Mouse (Mus musculus): Measurements from ENCODE around the gene Dnajc6. TPM values are rescaled to one million over a fixed set of nuclear protein-coding genes. Genes with fewer than 3 reads are reported as not detected.

Dnajc6 gene
- polyA plus RNA-seq (2012; rRNA removed): 29.6 and 31.9 TPM in 2 replicates

DNA sequence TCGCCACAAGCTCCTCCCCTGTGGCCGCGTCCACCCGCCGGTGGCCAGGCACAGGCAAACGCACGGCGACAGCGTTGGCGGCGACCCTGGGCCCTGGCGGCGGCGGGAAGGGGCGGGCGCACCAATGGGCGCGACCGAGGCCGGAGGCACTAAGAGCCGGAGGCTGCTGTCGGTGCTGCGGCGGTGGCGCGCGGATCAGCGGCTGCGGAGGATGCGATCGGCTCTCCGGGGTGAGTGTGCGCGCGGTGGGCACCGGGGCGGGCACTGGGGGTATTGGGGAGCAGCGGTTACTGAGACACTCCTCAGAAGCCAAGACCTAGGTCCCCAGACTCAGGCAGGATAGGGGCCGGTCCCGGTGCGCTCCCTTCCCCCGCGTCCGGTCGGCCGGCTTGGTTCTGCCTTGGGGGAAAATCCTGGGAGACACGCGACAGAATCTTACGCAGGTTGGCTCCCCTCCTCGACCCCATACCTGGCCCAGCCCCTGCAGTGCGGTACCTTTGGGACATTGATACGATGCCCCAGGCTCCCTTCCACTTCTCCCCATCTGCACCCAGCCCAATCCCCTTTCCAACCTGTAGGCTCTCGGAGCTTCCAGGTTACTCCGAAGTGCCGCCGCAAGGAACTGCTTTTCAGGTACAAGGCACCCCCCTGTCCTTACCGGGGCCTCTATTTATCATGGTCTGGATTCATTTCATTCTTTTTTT, at the start of gene Dnajc6:
Gene Dnajc6 (plus strand): TSS at position 115 of the 704 bp plus-strand sequence.
- peaks cover 3% of the 10 kb centered on the region; the same call in 1 of the 2 replicates for H3K27me3 ChIP-seq (ENCODE audit: control insufficient read depth, insufficient read depth, low read length)
- no peaks in the 10 kb centered on the region for H3K36me3 ChIP-seq (ENCODE audit: control insufficient read depth, insufficient read depth, low read length)
- H3K27ac ChIP-seq (ENCODE audit: control insufficient read depth, insufficient read depth, low read length): no peak within 1 kb of the TSS
- peak within 1 kb of the TSS; percentile 65 for H3K4me3 ChIP-seq (ENCODE audit: control insufficient read depth, insufficient read depth, low read length)
- peak; percentile 42 for DNase-seq
- peaks cover 15% of the 10 kb centered on the region for H3K4me1 ChIP-seq (replicated peaks; ENCODE audit: control insufficient read depth, insufficient read depth, low read length)
- no peak for TF ChIP-seq CTCF (IDR thresholded peaks at IDR 0.05; ENCODE audit: borderline replicate concordance, control insufficient read depth, extremely low read depth, insufficient read depth, low read length, poor library complexity)
- 2% methylated on average over 55 of the region's 57 CpGs for WGBS

DNA sequence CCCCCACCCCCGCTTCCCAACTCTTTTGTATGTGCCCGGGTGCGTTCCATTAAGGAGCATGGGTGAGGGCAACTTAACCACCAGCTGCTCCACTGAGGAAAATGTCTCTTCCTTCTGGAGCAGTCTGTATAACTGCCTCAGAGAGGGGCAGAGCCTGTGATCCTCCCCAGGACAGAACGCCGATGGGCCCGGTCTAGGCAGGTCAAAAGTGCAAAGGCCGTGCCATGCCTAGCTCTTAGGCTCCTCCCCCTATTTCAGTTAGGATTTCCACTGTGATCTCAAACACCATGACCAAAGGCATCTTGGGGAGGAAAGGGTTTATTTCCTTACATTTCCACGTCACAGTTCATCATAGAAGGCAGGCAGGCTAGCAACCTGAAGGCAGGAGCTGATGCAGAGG, 47.7 kb upstream of the Dnajc6 start:
- no peak overlapping the region for H3K27ac ChIP-seq (ENCODE audit: control insufficient read depth, insufficient read depth, low read length)
- no peak for DNase-seq

DNA sequence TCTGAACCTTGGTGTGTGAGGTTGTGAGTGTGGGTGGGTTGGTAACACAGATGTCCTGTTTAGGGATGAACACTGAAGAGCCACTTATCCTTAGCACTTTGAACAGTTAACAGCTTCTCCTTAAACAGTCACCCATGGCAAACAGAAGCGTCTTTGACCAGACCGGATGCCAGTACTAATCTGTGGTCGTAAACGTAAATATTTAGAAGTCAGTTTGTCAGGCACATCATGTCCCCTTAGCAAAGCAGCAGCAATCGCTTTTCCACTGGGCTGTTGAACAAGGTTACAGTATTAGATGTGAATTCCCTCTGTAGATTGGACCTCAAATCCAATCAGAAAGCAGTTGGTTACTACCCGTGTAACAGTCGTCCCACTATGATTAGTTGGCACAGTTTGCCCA, 47.1 kb upstream of the Dnajc6 start:
- Histone ChIP-seq H3K4me1 (replicated peaks; ENCODE audit: control insufficient read depth, insufficient read depth, low read length) (no peaks in the 10 kb centered on the region), H3K4me3 (ENCODE audit: control insufficient read depth, insufficient read depth, low read length) (no peak overlapping the region), H3K36me3 (ENCODE audit: control insufficient read depth, insufficient read depth, low read length) (no peaks in the 10 kb centered on the region), H3K27me3 (ENCODE audit: control insufficient read depth, insufficient read depth, low read length) (no peaks in the 10 kb centered on the region), H3K27ac (ENCODE audit: control insufficient read depth, insufficient read depth, low read length) (no peak overlapping the region)
- DNase-seq: no peak
- TF ChIP-seq POLR2A (IDR thresholded peaks at IDR 0.05; ENCODE audit: control insufficient read depth, extremely low read depth, insufficient read depth, low read length, poor library complexity) (no peak), CTCF (IDR thresholded peaks at IDR 0.05; ENCODE audit: borderline replicate concordance, control insufficient read depth, extremely low read depth, insufficient read depth, low read length, poor library complexity) (no peak)
- WGBS: 97% methylated on average over 7 of the region's 7 CpGs

More for the DNA sequence above, 47.7 kb upstream of the Dnajc6 start:
- no peak for TF ChIP-seq POLR2A (IDR thresholded peaks at IDR 0.05; ENCODE audit: control insufficient read depth, extremely low read depth, insufficient read depth, low read length, poor library complexity)
- TF ChIP-seq CTCF (IDR thresholded peaks at IDR 0.05; ENCODE audit: borderline replicate concordance, control insufficient read depth, extremely low read depth, insufficient read depth, low read length, poor library complexity): no peak
- Histone ChIP-seq H3K27me3 (ENCODE audit: control insufficient read depth, insufficient read depth, low read length) (no peaks in the 10 kb centered on the region), H3K4me3 (ENCODE audit: control insufficient read depth, insufficient read depth, low read length) (no peak overlapping the region), H3K4me1 (replicated peaks; ENCODE audit: control insufficient read depth, insufficient read depth, low read length) (no peaks in the 10 kb centered on the region), H3K36me3 (ENCODE audit: control insufficient read depth, insufficient read depth, low read length) (no peaks in the 10 kb centered on the region)
- WGBS: 95% methylated on average over 8 of the region's 8 CpGs

DNA sequence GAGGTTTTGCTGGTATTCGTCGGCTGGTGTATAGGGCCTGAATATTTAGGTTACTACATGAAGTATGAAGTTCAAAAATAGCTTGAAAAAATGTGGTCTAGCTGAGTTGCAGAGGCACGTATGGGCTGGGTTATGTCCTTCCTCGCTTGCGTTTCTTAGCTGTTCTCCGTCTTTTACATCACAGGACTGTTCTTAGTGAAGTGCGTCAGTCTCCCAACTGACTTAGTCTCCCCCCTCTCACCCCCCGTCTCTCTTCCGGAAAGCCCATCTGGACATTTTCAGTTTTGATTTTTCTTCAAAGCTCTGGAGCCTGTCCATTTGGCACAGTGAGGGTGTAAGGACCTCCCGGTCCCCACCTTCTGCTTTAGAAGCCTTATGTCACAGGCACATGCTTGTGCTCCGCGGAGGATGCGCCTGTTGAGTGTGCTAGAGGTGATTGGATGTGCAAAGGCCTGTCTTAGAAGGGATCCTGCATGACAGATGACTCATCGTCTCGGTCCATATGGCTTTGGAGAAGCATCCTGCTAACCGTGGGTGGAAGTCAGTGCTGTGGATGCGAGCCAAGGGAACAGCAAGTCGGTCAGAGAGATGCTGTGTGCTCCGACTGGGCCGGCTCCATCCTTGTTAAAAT, 46.2 kb upstream of the Dnajc6 start:
- no peak overlapping the region for H3K27ac ChIP-seq (ENCODE audit: control insufficient read depth, insufficient read depth, low read length)
- 94% methylated on average over 20 of the region's 20 CpGs for WGBS
- no peaks in the 10 kb centered on the region for H3K4me1 ChIP-seq (replicated peaks; ENCODE audit: control insufficient read depth, insufficient read depth, low read length)
- no peak for TF ChIP-seq POLR2A (IDR thresholded peaks at IDR 0.05; ENCODE audit: control insufficient read depth, extremely low read depth, insufficient read depth, low read length, poor library complexity)
- no peak for TF ChIP-seq CTCF (IDR thresholded peaks at IDR 0.05; ENCODE audit: borderline replicate concordance, control insufficient read depth, extremely low read depth, insufficient read depth, low read length, poor library complexity)
- H3K4me3 ChIP-seq (ENCODE audit: control insufficient read depth, insufficient read depth, low read length): no peak overlapping the region
- H3K27me3 ChIP-seq (ENCODE audit: control insufficient read depth, insufficient read depth, low read length): no peaks in the 10 kb centered on the region
- no peaks in the 10 kb centered on the region for H3K36me3 ChIP-seq (ENCODE audit: control insufficient read depth, insufficient read depth, low read length)
- DNase-seq: no peak

DNA sequence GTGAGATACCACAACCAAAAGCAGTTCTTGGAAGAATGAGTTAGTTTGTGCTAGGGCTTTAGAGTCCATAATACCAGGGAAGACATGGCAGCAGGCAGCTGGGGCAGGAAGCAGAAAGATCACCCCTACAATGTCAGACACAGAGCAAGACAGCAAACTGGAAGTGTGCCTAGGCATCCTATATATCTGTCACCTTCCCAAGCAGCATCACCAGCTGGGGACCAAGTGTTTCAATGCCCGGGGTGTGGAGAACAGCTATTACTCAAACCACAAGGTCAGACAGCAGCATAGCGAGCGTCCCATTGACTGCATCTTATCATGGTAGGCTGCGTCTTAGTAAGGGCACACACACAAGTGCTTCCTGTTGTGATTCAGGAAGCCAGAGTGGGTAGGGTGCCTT, 45.4 kb upstream of the Dnajc6 start:
- H3K27me3 ChIP-seq (ENCODE audit: control insufficient read depth, insufficient read depth, low read length): no peaks in the 10 kb centered on the region
- H3K36me3 ChIP-seq (ENCODE audit: control insufficient read depth, insufficient read depth, low read length): no peaks in the 10 kb centered on the region
- no peak overlapping the region for H3K4me3 ChIP-seq (ENCODE audit: control insufficient read depth, insufficient read depth, low read length)
- H3K4me1 ChIP-seq (replicated peaks; ENCODE audit: control insufficient read depth, insufficient read depth, low read length): no peaks in the 10 kb centered on the region
- TF ChIP-seq POLR2A (IDR thresholded peaks at IDR 0.05; ENCODE audit: control insufficient read depth, extremely low read depth, insufficient read depth, low read length, poor library complexity): no peak
- TF ChIP-seq CTCF (IDR thresholded peaks at IDR 0.05; ENCODE audit: borderline replicate concordance, control insufficient read depth, extremely low read depth, insufficient read depth, low read length, poor library complexity): no peak
- 90% methylated on average over 4 of the region's 4 CpGs for WGBS
- DNase-seq: no peak
- no peak overlapping the region for H3K27ac ChIP-seq (ENCODE audit: control insufficient read depth, insufficient read depth, low read length)

DNA sequence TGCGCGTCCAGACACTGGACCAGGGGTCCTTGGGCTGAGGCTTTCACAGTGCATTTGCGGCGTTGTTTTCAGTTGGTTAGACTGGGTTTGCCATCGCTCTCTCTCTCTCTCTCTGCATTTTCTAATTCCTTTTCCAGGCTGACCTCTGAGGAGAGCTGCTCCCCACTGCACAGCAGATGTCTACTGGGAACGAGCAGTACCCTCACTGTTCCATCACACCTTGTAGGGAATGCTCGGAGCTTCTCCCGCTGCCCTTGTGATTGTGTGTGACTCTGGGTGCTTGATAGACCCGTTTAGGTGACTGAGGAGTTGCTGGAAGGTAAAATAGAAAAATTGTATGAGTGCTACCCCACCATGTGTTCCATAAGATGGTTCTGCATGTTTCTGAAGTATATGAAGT, 43.6 kb upstream of the Dnajc6 start:
- no peak for TF ChIP-seq CTCF (IDR thresholded peaks at IDR 0.05; ENCODE audit: borderline replicate concordance, control insufficient read depth, extremely low read depth, insufficient read depth, low read length, poor library complexity)
- TF ChIP-seq POLR2A (IDR thresholded peaks at IDR 0.05; ENCODE audit: control insufficient read depth, extremely low read depth, insufficient read depth, low read length, poor library complexity): no peak
- Histone ChIP-seq H3K36me3 (ENCODE audit: control insufficient read depth, insufficient read depth, low read length) (no peaks in the 10 kb centered on the region), H3K4me1 (replicated peaks; ENCODE audit: control insufficient read depth, insufficient read depth, low read length) (no peaks in the 10 kb centered on the region), H3K27ac (ENCODE audit: control insufficient read depth, insufficient read depth, low read length) (no peak overlapping the region), H3K4me3 (ENCODE audit: control insufficient read depth, insufficient read depth, low read length) (no peak overlapping the region), H3K27me3 (ENCODE audit: control insufficient read depth, insufficient read depth, low read length) (no peaks in the 10 kb centered on the region)
- no peak for DNase-seq
- 94% methylated on average over 9 of the region's 9 CpGs for WGBS
